Mouse (Mus musculus) midbrain, embryonic 14.5 days (tissue): ENCODE measurements around the gene Gm19345. TPM values are rescaled to one million over a fixed set of nuclear protein-coding genes. Genes with fewer than 3 reads are reported as not detected.
A peak's percentile ranks its signal among the peaks of the same experiment; 100 is the strongest.

Experiments used
- ATAC-seq: fragments of 200-750 bp; cut with Nextera tagmentation; 2 replicates; pipeline ENCODE4 v1.8.0; 2017; ENCODE audit warnings: moderate number of reproducible peaks, moderate library complexity; ENCODE audit not compliant: low FRiP score, low TSS enrichment
- DNase-seq: peaks from one replicate; pipeline ENCODE4 v3.0.0-alpha.2; 2015
- H3K27ac ChIP-seq: fragments of 300-500 bp; sonication (generic); replicated peaks from 2 replicates; pipeline ENCODE4 v1.5.1; 2014; ENCODE audit warnings: mild to moderate bottlenecking, low read depth, low read length, moderate library complexity
- H3K27me3 ChIP-seq: fragments of 300-500 bp; sonication (generic); 2 replicates; pipeline ENCODE4 v1.6.1; 2014; ENCODE audit warnings: low read length, control low read depth, mixed read lengths; ENCODE audit not compliant: control insufficient read depth, insufficient read depth
- H3K36me3 ChIP-seq: fragments of 300-500 bp; sonication (generic); 2 replicates; pipeline ENCODE4 v1.6.1; 2014; ENCODE audit warnings: low read length, control low read depth; ENCODE audit not compliant: control insufficient read depth, insufficient read depth
- H3K4me1 ChIP-seq: fragments of 300-500 bp; sonication (generic); 2 replicates; pipeline ENCODE4 v1.6.1; 2014; ENCODE audit warnings: mild to moderate bottlenecking, antibody characterized with exemption, low read length, control low read depth; ENCODE audit not compliant: control insufficient read depth, insufficient read depth
- H3K4me2 ChIP-seq: fragments of 300-500 bp; sonication (generic); 2 replicates; pipeline ENCODE4 v1.6.1; 2014; ENCODE audit warnings: mild to moderate bottlenecking, low read length, moderate library complexity
- H3K4me3 ChIP-seq: fragments of 300-500 bp; sonication (generic); replicated peaks from 2 replicates; pipeline ENCODE4 v1.5.1; 2014; ENCODE audit warnings: low read depth, low read length
- H3K9ac ChIP-seq: fragments of 300-500 bp; sonication (generic); replicated peaks from 2 replicates; pipeline ENCODE4 v1.6.1; 2014; ENCODE audit warnings: mild to moderate bottlenecking, low read length, moderate library complexity
- H3K9me3 ChIP-seq: fragments of 300-500 bp; sonication (generic); 2 replicates; pipeline ENCODE4 v1.6.1; 2016; ENCODE audit warnings: low read length, control low read depth, mixed read lengths; ENCODE audit not compliant: control insufficient read depth
- WGBS: fragments of 180-500 bp; shearing (Covaris S2); extraction: QIAGEN DNeasy Blood & Tissue Kit; methylation state at CpG from one replicate; pipeline ENCODE4 v1.1.7; 2014; 5-methylcytosine and 5-hydroxymethylcytosine counted together
- polyA plus RNA-seq: library from polyadenylated mRNA; unstranded; fragments of >200 nt; fragmentation: Nextera tagmentation; extraction: Ambion mirVana; gene quantifications from 2 replicates; pipeline ENCODE4 v1.2.1, GENCODE M21; 2014

Gm19345 gene
- polyA plus RNA-seq, 1 experiment from 2014 or later: 9.9 TPM

DNA sequence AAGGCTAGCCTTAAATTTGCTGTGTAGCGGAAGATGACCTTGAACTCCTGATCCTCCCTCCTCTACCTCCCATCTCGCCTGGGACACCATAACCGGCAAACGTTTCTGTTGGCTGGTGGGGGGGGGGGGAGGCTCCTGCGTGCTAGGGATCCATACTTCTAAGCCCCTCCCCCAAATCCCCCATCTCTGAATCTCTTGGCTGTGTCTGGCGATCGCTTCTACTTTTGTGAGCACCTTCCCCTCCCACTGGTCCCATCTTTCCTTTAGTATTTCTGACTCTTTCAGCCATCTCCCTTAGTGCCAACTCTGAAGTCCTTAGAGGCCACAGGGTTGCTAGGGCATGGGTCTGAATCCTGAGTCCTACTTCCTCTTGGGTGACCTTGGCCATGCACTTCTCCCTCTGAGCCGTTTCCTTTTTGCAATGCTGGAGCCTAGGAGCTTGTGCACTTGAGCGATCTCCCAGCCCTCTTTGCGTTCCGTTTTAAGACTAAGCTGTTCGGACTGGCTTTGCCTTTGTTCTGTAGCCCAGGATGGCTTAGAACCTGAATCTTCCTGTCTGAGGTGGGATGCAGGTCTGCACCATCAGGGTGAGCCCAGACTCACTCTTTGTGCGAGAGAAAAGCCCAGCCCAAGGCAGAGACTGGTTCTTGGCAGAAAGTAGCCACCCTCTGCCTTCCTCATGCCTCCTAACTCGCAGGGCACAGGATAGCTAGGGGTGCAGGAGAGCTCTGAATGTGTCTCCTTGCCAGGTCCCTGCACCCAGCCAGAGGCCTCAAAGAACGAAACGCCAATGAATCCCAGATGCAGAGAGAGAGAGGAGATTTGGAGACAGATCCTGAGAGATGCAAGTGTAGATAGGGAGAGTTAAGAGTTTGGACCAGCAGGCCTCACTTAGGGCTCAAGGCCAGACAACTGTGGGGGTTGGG is 28.3 kb upstream of the Gm19345 start:
- no peaks in the 10 kb centered on the region for H3K9me3 ChIP-seq
- peaks cover 40% of the 10 kb centered on the region for H3K27me3 ChIP-seq
- 25% methylated on average over 16 of the region's 16 CpGs for WGBS
- DNase-seq (no peak), ATAC-seq (no peak)
- H3K4me2 ChIP-seq: peak overlapping the region; percentile 29
- peaks cover 4% of the 10 kb centered on the region for H3K4me1 ChIP-seq
- no peaks in the 10 kb centered on the region for H3K36me3 ChIP-seq
- no peak overlapping the region for H3K9ac ChIP-seq
- no peak overlapping the region for H3K27ac ChIP-seq
- H3K4me3 ChIP-seq: no peak overlapping the region

DNA sequence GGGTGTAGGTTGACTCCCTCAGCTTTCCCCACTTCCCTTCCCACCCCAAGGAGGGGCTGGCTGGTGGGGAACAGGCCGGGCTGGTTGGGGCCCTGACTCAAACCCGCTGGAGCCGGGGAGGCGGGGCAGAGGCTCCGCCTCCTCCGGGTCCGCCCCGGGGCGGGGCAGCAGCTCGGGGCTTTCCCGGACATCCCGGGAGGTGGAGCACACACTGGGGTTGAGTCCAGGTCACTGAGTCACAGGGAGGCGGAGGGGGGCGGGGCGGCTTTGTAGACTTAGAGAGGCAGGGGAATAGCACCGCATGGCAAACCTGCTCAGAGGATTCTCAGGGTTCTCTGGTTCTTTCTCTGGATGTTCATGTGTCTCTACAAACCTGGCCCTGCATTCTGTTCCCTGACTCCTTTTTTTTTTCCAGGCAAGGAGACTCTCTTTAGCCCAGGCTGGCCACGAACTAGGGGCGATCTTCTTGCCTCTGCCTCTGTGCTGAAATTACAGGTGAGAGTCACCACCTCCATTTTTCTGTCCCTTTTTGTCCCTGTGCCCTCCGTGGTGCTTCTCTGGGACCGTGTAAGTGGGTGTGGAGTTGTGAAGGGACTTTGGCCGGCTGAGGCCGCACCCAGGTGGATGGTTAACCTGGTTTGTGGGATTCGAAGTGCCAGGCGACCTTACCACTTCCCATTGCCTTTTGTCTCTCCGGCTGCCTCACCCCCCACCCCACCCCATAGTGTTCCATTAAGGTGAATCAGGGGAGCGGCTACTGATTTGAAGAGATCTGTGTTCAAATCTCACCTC is 27.4 kb upstream of the Gm19345 start:
- H3K36me3 ChIP-seq: no peaks in the 10 kb centered on the region

DNA sequence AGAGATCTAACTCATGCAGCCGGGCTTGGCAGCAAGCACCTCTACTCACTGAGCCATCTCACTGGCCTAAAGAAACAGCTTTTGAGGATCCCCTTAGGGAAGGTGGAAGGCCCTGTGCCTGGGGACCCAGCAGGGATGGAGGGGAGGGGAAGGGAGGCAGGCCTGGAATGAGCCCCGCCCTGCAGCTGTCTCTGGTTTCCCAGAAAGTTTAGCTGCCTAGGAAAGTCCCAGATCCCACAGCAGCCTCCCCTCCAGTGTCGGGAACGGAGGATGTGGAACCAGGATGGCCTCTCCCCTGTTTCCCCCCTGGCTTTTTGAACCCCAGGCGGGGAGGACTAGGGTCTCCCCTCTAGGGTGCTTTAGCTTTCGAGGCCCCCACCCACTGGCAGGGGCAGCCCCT is 25.0 kb upstream of the Gm19345 start:
- WGBS: 42% methylated on average over 6 of the region's 6 CpGs
- no peak for ATAC-seq
- DNase-seq: no peak
- Histone ChIP-seq H3K36me3 (no peaks in the 10 kb centered on the region), H3K27ac (no peak overlapping the region), H3K9ac (no peak overlapping the region), H3K4me1 (peaks cover 4% of the 10 kb centered on the region), H3K4me3 (no peak overlapping the region), H3K27me3 (peaks cover 32% of the 10 kb centered on the region), H3K4me2 (no peak overlapping the region), H3K9me3 (0 out of 2 replicates have a peak, but pooled peaks cover 3% of the 10 kb centered on the region)

More for the DNA sequence above, 27.4 kb upstream of the Gm19345 start:
- 24% methylated on average over 26 of the region's 26 CpGs for WGBS
- Histone ChIP-seq H3K9ac (no peak overlapping the region), H3K4me3 (no peak overlapping the region), H3K9me3 (0 out of 2 replicates have a peak, but pooled peaks cover under 1% of the 10 kb centered on the region), H3K27me3 (peaks cover 40% of the 10 kb centered on the region), H3K4me2 (peak overlapping the region; percentile 29), H3K4me1 (peaks cover 4% of the 10 kb centered on the region), H3K27ac (no peak overlapping the region)
- ATAC-seq (0 out of 2 replicates have a peak, but pooled peaks have one; percentile 17), DNase-seq (peak; percentile 35)

DNA sequence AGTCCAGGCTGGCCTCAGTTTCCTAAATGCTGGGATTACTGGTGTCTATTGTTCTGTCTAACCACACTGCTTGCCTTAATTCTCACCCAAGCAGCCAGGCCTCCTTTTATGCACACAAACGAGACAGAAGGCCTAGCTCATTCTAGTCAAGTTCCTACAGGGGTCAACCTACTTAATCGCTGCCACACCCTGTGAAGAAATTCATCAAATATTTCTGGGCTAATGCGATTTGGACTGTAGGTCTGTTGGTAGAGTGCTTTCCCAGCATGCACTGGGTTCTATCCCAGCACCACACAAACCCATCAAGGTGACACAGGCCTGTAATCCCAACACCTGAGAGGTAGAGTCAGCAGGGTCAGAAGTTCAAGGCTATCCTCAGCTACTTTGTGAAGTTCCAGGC is 22.1 kb upstream of the Gm19345 start:
- Histone ChIP-seq H3K9ac (no peak overlapping the region), H3K27ac (no peak overlapping the region)
- WGBS: 81% methylated on average over 3 of the region's 3 CpGs

DNA sequence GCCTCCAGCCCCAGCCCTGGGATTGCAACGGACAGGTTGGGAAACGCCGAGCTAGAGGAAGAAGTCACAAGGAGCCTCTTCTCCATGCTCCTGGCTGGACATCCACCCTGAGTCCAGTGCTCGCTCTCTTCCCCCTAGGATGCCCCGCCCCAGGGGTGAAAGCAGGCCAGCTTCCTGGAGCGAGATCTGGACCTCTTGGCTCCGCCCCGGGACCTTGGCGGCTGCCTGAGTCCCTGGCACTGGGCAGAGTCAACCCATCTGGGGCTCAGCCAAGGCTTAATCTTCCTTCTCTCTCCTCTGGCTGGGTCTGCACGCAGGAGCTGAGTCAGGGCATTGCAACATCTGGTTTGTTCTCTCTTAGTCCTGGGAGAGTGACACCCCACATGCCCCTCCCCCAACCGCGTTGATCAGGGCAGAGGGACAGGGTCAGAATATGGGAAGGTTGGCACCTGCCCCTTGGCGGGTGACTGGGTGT is 21.1 kb upstream of the Gm19345 start:
- Histone ChIP-seq H3K27ac (no peak overlapping the region), H3K9ac (no peak overlapping the region), H3K36me3 (no peaks in the 10 kb centered on the region), H3K4me2 (no peak overlapping the region), H3K9me3 (0 out of 2 replicates have a peak, but pooled peaks cover 3% of the 10 kb centered on the region), H3K4me3 (no peak overlapping the region), H3K4me1 (no peaks in the 10 kb centered on the region), H3K27me3 (no peaks in the 10 kb centered on the region)
- DNase-seq: no peak
- 34% methylated on average over 13 of the region's 13 CpGs for WGBS
- no peak for ATAC-seq

More for the DNA sequence above, 22.1 kb upstream of the Gm19345 start:
- Histone ChIP-seq H3K36me3 (no peaks in the 10 kb centered on the region), H3K4me3 (no peak overlapping the region), H3K9me3 (0 out of 2 replicates have a peak, but pooled peaks cover 3% of the 10 kb centered on the region), H3K27me3 (0 out of 2 replicates have a peak, but pooled peaks cover 2% of the 10 kb centered on the region), H3K4me2 (no peak overlapping the region), H3K4me1 (no peaks in the 10 kb centered on the region)
- DNase-seq (no peak), ATAC-seq (no peak)

DNA sequence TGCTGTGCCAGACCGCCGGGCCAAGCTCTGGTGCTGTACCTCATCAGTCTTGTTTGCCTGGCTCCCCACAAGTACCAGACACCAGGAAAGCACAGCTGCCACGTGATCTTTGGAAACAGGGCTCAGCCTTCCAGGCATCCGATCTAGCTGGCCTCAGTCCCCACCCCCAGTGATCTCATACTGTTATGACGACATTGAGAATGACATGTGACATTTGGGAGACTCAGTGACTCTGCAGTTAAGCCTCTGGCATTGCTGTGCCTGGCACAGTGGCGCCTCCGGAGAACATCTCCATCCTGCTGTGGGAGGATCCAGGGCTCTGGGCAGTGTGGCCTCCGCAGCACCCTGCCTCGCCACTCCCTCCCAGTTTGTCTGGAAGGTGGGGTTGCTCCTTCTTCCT is 20.0 kb upstream of the Gm19345 start:
- H3K36me3 ChIP-seq: no peaks in the 10 kb centered on the region
- no peak for DNase-seq
- 0 out of 2 replicates have a peak, but pooled peaks cover 3% of the 10 kb centered on the region for H3K9me3 ChIP-seq
- no peak overlapping the region for H3K9ac ChIP-seq
- no peak for ATAC-seq
- no peaks in the 10 kb centered on the region for H3K27me3 ChIP-seq
- no peak overlapping the region for H3K4me2 ChIP-seq
- H3K27ac ChIP-seq: no peak overlapping the region
- 54% methylated on average over 9 of the region's 9 CpGs for WGBS
- H3K4me3 ChIP-seq: no peak overlapping the region
- H3K4me1 ChIP-seq: no peaks in the 10 kb centered on the region

DNA sequence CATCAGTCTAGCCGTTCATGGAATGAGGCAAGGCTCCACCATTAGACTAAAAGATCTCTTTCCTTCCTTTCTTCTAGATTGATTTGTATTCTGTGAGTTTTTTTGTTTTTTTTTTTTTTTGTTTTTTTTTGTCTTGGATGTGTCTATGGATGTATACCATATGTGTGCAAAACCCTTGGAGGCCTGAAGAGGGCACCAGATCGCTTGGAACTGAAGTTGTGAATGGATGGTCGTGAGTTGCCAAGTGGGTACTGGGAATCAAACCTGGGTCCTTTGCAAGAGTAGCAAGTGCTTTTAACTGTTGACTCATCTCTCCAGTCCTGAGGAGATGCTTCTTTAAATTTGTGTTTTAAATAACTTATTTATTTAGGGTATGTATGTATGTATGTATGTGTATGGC is 17.7 kb upstream of the Gm19345 start:
- H3K4me1 ChIP-seq: no peaks in the 10 kb centered on the region
- no peak for DNase-seq
- H3K4me3 ChIP-seq: no peak overlapping the region
- ATAC-seq: no peak
- 0 out of 2 replicates have a peak, but pooled peaks cover 3% of the 10 kb centered on the region for H3K9me3 ChIP-seq
- 59% methylated on average over 3 of the region's 3 CpGs for WGBS
- H3K27me3 ChIP-seq: no peaks in the 10 kb centered on the region
- no peaks in the 10 kb centered on the region for H3K36me3 ChIP-seq
- no peak overlapping the region for H3K27ac ChIP-seq
- no peak overlapping the region for H3K4me2 ChIP-seq
- no peak overlapping the region for H3K9ac ChIP-seq

DNA sequence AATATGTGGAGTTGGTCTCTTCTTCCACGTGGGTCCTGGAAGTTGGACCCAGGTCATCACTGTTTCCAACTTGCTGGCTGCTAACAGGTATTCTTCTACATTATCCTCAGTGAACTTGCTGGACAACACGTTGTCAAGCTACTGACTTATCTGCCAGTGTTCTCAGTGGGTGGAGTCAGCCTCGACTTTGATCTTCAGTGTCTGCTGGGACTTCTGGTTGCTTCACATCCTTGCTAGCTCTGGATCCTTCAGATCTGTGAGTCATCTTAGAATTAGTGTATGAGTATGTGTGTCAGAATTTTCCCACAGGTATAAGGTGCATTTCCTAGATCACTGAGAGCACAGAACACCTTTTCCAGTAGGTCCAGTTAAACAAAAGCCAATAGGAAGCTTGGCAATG is 15.0 kb upstream of the Gm19345 start:
- Histone ChIP-seq H3K9me3 (no peaks in the 10 kb centered on the region), H3K27me3 (no peaks in the 10 kb centered on the region), H3K27ac (no peak overlapping the region), H3K4me3 (no peak overlapping the region), H3K4me1 (no peaks in the 10 kb centered on the region), H3K36me3 (no peaks in the 10 kb centered on the region), H3K9ac (no peak overlapping the region), H3K4me2 (no peak overlapping the region)
- WGBS: 70% methylated on average over 3 of the region's 3 CpGs
- ATAC-seq (no peak), DNase-seq (no peak)
